Mouse (Mus musculus): Measurements from ENCODE around the gene Xpnpep1. TPM values are rescaled to one million over a fixed set of nuclear protein-coding genes. Genes with fewer than 3 reads are reported as not detected.

The Xpnpep1 gene
- polyA plus RNA-seq (2014; fragmentation: Illumina TruSeq; extraction: RNeasy Lipid Tissue Mini Kit (QIAGEN cat#74804); ENCODE audit: low read depth, low replicate concordance) = 53.3 TPM

GRCm38 (mm10) chr19:53040164-53041132 lies at the start of gene Xpnpep1:
Gene Xpnpep1, minus strand, starts transcription at chr19:53040214.

Other genes with a start within 250 kb of the Xpnpep1 start
- gene Add3, start 100.2 kb upstream of the Xpnpep1 start, polyA plus RNA-seq (2014; fragmentation: Illumina TruSeq; extraction: RNeasy Lipid Tissue Mini Kit (QIAGEN cat#74804); ENCODE audit: low read depth, low replicate concordance) = 50.3 TPM